Mouse (Mus musculus) hindbrain, embryonic 10.5 days (tissue): ENCODE data around the gene Cdca4. TPM values are rescaled to one million over a fixed set of nuclear protein-coding genes. Genes with fewer than 3 reads are reported as not detected.

Experiments
- DNase-seq: peaks from one replicate; pipeline ENCODE4 v3.0.0-alpha.2; 2017; ENCODE audit warnings: low spot score
- H3K27ac ChIP-seq: fragments of 300-500 bp; sonication (generic); 2 replicates; pipeline ENCODE4 v1.5.1; 2016; ENCODE audit warnings: mild to moderate bottlenecking, moderate library complexity
- H3K27me3 ChIP-seq: fragments of 300-500 bp; sonication (generic); 2 replicates; pipeline ENCODE4 v1.6.1; 2016; ENCODE audit warnings: mild to moderate bottlenecking; ENCODE audit not compliant: poor library complexity, insufficient read depth, severe bottlenecking
- H3K36me3 ChIP-seq: fragments of 300-500 bp; sonication (generic); 2 replicates; pipeline ENCODE4 v1.6.1; 2016; ENCODE audit warnings: mild to moderate bottlenecking, moderate library complexity
- H3K4me1 ChIP-seq: fragments of 300-500 bp; sonication (generic); replicated peaks from 2 replicates; pipeline ENCODE4 v1.6.1; 2016; ENCODE audit warnings: mild to moderate bottlenecking
- H3K4me3 ChIP-seq: fragments of 300-500 bp; sonication (generic); 2 replicates; pipeline ENCODE4 v1.5.1; 2016; ENCODE audit warnings: mild to moderate bottlenecking, moderate library complexity
- H3K9me3 ChIP-seq: fragments of 300-500 bp; sonication (generic); 2 replicates; pipeline ENCODE4 v1.6.1; 2016; ENCODE audit warnings: mild to moderate bottlenecking, moderate library complexity
- WGBS: fragments of 180-500 bp; shearing (Covaris S2); methylation state at CpG from one replicate; pipeline ENCODE4 v1.1.7; 2016; 5-methylcytosine and 5-hydroxymethylcytosine counted together
- polyA plus RNA-seq: library from polyadenylated mRNA; unstranded; fragments of >200 nt; fragmentation: Nextera tagmentation; extraction: Ambion mirVana; gene quantifications from 2 replicates; pipeline ENCODE4 v1.2.1, GENCODE M21; 2016

Cdca4 gene
- 176 and 179 TPM in 2 replicates for polyA plus RNA-seq

DNA sequence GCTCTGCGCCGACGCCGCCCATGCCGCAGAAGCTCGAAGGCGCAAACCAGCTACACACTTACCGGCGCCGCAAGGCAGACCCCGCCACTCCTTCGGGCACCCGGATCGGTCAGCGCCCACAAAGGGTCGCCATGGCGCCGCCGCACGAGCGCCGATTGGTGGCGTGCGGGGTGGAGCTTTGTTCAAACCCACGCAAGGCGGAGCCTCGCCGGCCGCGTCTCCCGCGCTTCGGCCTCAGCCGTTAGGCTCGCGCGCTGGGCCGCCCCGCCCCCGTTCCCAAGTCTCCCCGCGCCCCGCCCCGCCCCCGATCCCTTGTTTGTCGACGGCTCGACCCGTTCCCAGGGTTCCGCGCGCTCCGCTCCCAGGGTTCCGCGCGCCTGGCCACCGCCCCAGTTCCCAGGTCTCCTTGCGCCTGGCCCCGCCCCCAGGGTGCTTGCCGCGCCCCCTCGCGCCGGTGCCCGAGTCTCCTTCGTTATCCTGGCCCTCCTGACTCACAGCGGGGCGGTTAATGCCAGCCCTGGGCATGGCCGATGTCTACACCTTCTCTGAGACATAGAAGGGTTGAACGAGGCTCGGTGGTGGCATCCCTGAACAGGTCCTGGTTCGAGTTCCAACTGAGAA lies at the start of gene Cdca4:
Cdca4 (minus strand) TSS at position 180 of the 621 bp plus-strand sequence.
- no peaks in the 10 kb centered on the region for H3K9me3 ChIP-seq
- under 1% methylated on average over 72 of the region's 72 CpGs for whole genome bisulfite sequencing
- DNase-seq = peak; percentile 99
- H3K27ac ChIP-seq = peak within 1 kb of the TSS; percentile 98
- H3K4me1 ChIP-seq = peaks cover 44% of the 10 kb centered on the region
- H3K36me3 ChIP-seq = peaks cover 57% of the 10 kb centered on the region
- peak within 1 kb of the TSS; percentile 97 for H3K4me3 ChIP-seq
- no peaks in the 10 kb centered on the region for H3K27me3 ChIP-seq

DNA sequence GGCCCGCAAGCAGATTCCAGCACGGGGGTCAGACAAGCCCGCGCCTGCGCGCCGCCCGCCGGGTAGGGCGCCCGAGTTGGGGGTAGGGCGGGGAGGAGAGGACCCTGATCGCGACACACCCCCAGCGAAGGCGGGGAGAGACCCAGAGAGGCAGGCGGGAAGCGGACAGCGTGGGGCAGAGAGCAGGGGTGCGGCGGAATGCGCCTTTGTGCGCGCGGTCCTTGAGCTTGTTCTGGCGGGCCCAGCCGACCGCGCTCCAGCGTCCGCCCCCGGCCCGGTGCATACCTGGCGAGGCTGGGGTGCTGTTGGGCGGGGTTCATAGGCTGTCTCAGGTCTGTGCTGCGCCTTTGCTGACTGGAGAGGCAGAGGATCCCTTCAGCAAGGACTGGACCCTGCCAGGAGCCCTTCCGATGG lies 48.4 kb upstream of the Cdca4 start:
- WGBS = 1% methylated on average over 37 of the region's 37 CpGs
- peak; percentile 43 for DNase-seq
- no peaks in the 10 kb centered on the region for H3K9me3 ChIP-seq
- peaks cover 84% of the 10 kb centered on the region for H3K27me3 ChIP-seq
- peaks cover 41% of the 10 kb centered on the region for H3K4me1 ChIP-seq
- peak overlapping the region; percentile 55 for H3K4me3 ChIP-seq
- no peaks in the 10 kb centered on the region for H3K36me3 ChIP-seq
- peak overlapping the region; percentile 74 for H3K27ac ChIP-seq

GRCm38 (mm10) chr12:112877073-112877576 lies 47.9 kb upstream of the Cdca4 start:
- peaks cover 88% of the 10 kb centered on the region for H3K27me3 ChIP-seq
- peak overlapping the region; percentile 55 for H3K4me3 ChIP-seq
- no peaks in the 10 kb centered on the region for H3K36me3 ChIP-seq
- peaks cover 41% of the 10 kb centered on the region for H3K4me1 ChIP-seq
- WGBS = 8% methylated on average over 17 of the region's 17 CpGs
- DNase-seq = no peak
- no peaks in the 10 kb centered on the region for H3K9me3 ChIP-seq
- H3K27ac ChIP-seq = peak overlapping the region; percentile 74

- Histone ChIP-seq H3K27ac (0 out of 2 replicates have a peak overlapping the region, but pooled peaks have one; percentile 17), H3K4me3 (peak overlapping the region; percentile 55), H3K9me3 (no peaks in the 10 kb centered on the region), H3K27me3 (peaks cover 94% of the 10 kb centered on the region), H3K4me1 (peaks cover 45% of the 10 kb centered on the region), H3K36me3 (no peaks in the 10 kb centered on the region)
- WGBS = 5% methylated on average over 28 of the region's 28 CpGs
- DNase-seq = peak; percentile 54
These were observed 47.3 kb upstream of the Cdca4 start for GRCm38 (mm10) chr12:112876332-112877072.

DNA sequence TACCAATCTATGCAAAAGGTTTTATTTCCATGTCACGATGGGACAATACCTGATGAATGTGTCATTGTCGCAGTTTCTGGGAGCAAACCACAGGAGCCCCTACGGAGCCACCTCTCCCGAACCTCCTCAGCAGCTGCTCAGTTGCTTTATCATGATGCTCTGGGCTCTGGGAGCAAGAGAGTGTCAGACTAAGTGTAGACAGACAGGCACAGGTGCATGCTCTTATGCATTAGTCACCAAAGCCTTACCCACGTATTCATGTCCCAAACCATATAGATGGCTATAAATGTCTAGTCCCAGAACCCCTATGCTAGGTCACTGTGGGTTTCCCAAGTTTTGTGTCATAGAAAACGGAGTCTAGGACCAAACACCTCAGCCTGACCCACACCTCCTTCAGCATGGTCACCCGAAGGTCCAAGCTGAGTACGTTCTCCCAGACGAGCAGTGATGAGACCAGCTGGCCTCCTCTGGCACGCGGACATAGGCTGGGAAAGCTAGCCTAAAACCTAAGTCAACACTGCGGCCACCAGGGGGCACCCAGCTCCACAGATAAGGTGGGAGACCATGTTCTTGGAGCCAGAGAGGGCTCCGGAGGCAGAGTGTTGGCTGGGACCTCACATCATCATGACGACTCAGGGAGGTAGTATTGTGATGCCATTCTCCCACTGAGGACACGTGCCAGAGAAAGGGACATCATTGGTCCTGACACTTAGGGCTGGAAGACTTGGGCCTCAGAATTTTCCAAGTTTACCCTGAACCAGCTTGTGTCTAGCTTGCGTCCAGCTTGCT lies 46.2 kb upstream of the Cdca4 start:
- Histone ChIP-seq H3K27me3 (peaks cover 99% of the 10 kb centered on the region), H3K4me3 (no peak overlapping the region), H3K4me1 (peaks cover 52% of the 10 kb centered on the region), H3K9me3 (no peaks in the 10 kb centered on the region), H3K36me3 (no peaks in the 10 kb centered on the region), H3K27ac (no peak overlapping the region)
- DNase-seq = peak; percentile 90
- WGBS = 24% methylated on average over 16 of the region's 16 CpGs

- Histone ChIP-seq H3K27ac (no peak overlapping the region), H3K9me3 (no peaks in the 10 kb centered on the region), H3K4me3 (peak overlapping the region; percentile 42), H3K27me3 (peaks cover 90% of the 10 kb centered on the region), H3K36me3 (no peaks in the 10 kb centered on the region), H3K4me1 (peaks cover 62% of the 10 kb centered on the region)
- DNase-seq = peak; percentile 27
- WGBS = 16% methylated on average over 22 of the region's 22 CpGs
These were observed 45.0 kb upstream of the Cdca4 start for GRCm38 (mm10) chr12:112874199-112874598.

- Histone ChIP-seq H3K36me3 (no peaks in the 10 kb centered on the region), H3K9me3 (no peaks in the 10 kb centered on the region), H3K27me3 (peaks cover 86% of the 10 kb centered on the region), H3K4me1 (peaks cover 68% of the 10 kb centered on the region), H3K4me3 (peak overlapping the region; percentile 42), H3K27ac (no peak overlapping the region)
- peak; percentile 75 for DNase-seq
- 21% methylated on average over 18 of the region's 18 CpGs for WGBS
These were observed 44.4 kb upstream of the Cdca4 start for GRCm38 (mm10) chr12:112873452-112874190.

- peaks cover 86% of the 10 kb centered on the region for H3K27me3 ChIP-seq
- WGBS = 87% methylated on average over 10 of the region's 10 CpGs
- H3K4me1 ChIP-seq = peaks cover 71% of the 10 kb centered on the region
- no peaks in the 10 kb centered on the region for H3K36me3 ChIP-seq
- H3K9me3 ChIP-seq = no peaks in the 10 kb centered on the region
- H3K4me3 ChIP-seq = no peak overlapping the region
- DNase-seq = no peak
- H3K27ac ChIP-seq = no peak overlapping the region
These were observed 43.8 kb upstream of the Cdca4 start for GRCm38 (mm10) chr12:112872991-112873390.

GRCm38 (mm10) chr12:112871272-112871671 lies 42.0 kb upstream of the Cdca4 start:
- peaks cover 75% of the 10 kb centered on the region for H3K27me3 ChIP-seq
- 81% methylated on average over 2 of the region's 2 CpGs for WGBS
- peaks cover 54% of the 10 kb centered on the region for H3K4me1 ChIP-seq
- no peak for DNase-seq
- no peak overlapping the region for H3K27ac ChIP-seq
- H3K4me3 ChIP-seq = no peak overlapping the region
- H3K9me3 ChIP-seq = no peaks in the 10 kb centered on the region
- H3K36me3 ChIP-seq = no peaks in the 10 kb centered on the region

DNA sequence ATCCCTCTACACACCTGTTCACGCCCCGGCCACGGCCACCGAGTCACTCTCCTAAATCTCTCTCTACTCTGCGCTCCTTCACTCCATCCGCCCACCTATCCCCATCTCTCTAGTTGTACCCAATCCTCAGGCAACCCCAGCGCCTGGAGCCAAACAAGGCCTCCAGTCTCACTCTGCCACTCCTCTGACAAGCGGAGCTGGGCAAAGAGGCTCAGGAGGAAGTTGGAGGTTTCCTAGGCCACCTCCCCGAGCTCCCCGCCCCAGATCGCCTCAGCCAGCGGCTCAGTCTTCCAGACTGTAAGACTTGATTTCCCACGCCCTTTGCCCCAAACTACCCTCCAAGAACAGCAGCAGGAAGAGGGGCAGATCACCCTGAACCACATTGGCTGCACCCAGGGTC lies 41.6 kb upstream of the Cdca4 start:
- Histone ChIP-seq H3K4me3 (no peak overlapping the region), H3K9me3 (no peaks in the 10 kb centered on the region), H3K27me3 (peaks cover 70% of the 10 kb centered on the region), H3K4me1 (peaks cover 49% of the 10 kb centered on the region), H3K27ac (peak overlapping the region; percentile 29; the same call in 1 of the 2 replicates), H3K36me3 (no peaks in the 10 kb centered on the region)
- DNase-seq = no peak
- WGBS = 48% methylated on average over 13 of the region's 13 CpGs

DNA sequence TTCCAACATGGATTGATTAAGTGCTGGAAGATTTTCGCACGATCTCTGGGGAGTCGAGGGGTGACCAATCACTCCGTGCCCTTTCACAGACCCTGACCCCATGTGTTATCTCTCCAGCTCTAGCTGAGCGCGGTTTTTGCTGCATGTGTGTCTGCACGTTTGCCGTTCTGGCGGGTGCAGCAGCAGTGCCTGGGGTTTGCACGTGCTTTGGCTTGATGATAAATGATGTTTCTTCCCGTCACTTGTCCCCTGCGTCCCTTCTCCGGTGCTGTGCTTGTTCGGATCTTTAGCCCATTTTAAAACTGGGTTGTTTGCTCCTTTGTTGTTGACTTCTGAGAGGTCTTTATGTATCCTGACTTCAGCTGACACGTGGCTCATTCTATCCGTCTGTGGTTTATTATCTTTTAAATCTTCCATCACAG lies 40.6 kb upstream of the Cdca4 start:
- no peak overlapping the region; the same call in 1 of the 2 replicates for H3K4me3 ChIP-seq
- DNase-seq = peak; percentile 46
- H3K27ac ChIP-seq = peak overlapping the region; percentile 46
- H3K27me3 ChIP-seq = peaks cover 60% of the 10 kb centered on the region
- WGBS = 22% methylated on average over 16 of the region's 16 CpGs
- H3K9me3 ChIP-seq = no peaks in the 10 kb centered on the region
- H3K36me3 ChIP-seq = no peaks in the 10 kb centered on the region
- H3K4me1 ChIP-seq = peaks cover 45% of the 10 kb centered on the region
